Mouse (Mus musculus): ENCODE data around the gene Mea1. TPM values are rescaled to one million over a fixed set of nuclear protein-coding genes. Genes with fewer than 3 reads are reported as not detected.

The Mea1 gene
- polyA plus RNA-seq, 1 experiment from 2014 or later: 109 TPM

DNA sequence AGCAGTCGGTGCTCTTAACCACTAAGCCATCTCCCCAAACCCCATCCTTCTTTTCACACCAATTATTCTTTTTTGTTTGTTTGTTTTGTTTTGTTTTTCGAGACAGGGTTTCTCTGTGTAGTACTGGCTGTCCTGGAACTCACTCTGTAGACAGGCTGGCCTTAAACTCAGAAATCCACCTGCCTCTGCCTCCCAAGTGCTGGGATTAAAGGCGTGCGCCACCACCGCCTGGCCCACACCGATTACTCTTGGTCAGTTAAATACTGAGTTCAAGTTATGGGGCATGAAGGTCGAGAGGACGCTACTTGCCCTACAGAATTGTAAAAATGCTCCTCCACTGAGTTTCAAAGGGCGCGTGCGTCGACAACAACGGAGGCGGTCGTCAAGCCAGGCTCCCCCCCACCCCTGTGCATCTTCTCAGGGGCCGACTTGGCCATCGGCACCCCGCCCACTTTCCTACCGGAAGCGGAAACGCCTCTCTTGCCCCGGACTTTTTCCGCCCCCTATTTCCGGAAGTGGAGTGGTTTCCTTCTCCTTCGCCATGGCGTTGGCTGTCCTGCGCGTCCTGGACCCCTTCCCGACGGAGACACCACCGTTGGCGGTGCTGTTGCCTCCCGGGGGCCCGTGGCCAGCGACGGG lies 32.5 kb downstream of the Mea1 start, which contains the start of gene Pex6:
Gene Pex6, plus strand, starts transcription at position 505 of the 639 bp plus-strand sequence.
- Histone ChIP-seq H3K4me2 (ENCODE audit: low read depth, low read length) (peak within 1 kb of the TSS; percentile 95), H3K27ac (ENCODE audit: low read length) (peak within 1 kb of the TSS; percentile 81), H3K27me3 (ENCODE audit: control insufficient read depth, insufficient read depth, low read length) (no peaks in the 10 kb centered on the region), H3K36me3 (ENCODE audit: control insufficient read depth, insufficient read depth) (peaks cover 14% of the 10 kb centered on the region), H3K9ac (ENCODE audit: low read length) (peak within 1 kb of the TSS; percentile 92), H3K9me3 (replicated peaks; ENCODE audit: control insufficient read depth, low read length) (no peaks in the 10 kb centered on the region), H3K4me3 (ENCODE audit: low read length) (peak within 1 kb of the TSS; percentile 94), H3K4me1 (ENCODE audit: control insufficient read depth, insufficient read depth, low read length) (peaks cover 12% of the 10 kb centered on the region)
- WGBS: 8% methylated on average over 36 of the region's 36 CpGs
- ATAC-seq (replicated peaks; ENCODE audit: extremely low read depth, insufficient read depth, low FRiP score): peak; percentile 87

DNA sequence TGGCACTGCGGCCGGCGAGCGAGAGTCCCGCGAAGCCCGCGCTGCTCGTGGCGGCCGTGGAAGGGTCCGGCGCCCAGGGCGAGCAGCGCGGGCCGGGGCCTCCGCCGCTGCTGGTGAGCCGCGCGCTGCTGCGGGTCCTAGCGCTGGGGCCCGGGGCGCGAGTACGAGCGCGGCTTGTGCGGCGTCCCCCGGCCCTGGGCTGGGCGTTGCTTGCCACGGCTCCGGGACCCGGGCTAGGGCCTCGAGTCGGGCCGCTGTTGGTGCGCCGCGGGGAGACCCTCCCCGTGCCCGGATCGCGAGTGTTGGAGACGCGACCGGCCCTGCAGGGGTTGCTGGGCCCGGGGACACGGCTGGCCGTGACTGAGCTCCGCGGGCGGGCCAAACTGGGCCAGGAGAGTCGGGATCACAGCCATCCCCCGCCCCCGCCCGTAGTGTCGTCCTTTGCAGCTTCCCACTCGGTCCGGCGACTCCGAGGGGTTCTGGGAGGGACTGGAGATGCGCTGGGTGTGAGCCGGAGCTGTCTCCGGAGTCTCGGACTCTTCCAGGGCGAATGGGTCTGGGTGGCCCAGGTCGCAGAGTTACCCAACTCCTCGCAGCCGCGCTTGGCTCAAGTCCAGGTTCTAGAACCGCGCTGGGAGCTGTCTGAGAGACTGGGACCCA lies 33.1 kb downstream of the Mea1 start:
- H3K4me1 ChIP-seq (ENCODE audit: control insufficient read depth, insufficient read depth, low read length): peaks cover 12% of the 10 kb centered on the region
- no peaks in the 10 kb centered on the region for H3K27me3 ChIP-seq (ENCODE audit: control insufficient read depth, insufficient read depth, low read length)
- peak overlapping the region; percentile 95 for H3K4me2 ChIP-seq (ENCODE audit: low read depth, low read length)
- H3K4me3 ChIP-seq (ENCODE audit: low read length): peak overlapping the region; percentile 94
- no peaks in the 10 kb centered on the region for H3K9me3 ChIP-seq (replicated peaks; ENCODE audit: control insufficient read depth, low read length)
- peak; percentile 46; the same call in 1 of the 2 replicates for ATAC-seq (replicated peaks; ENCODE audit: extremely low read depth, insufficient read depth, low FRiP score)
- H3K9ac ChIP-seq (ENCODE audit: low read length): peak overlapping the region; percentile 92
- WGBS: under 1% methylated on average over 76 of the region's 76 CpGs
- peaks cover 14% of the 10 kb centered on the region for H3K36me3 ChIP-seq (ENCODE audit: control insufficient read depth, insufficient read depth)
- H3K27ac ChIP-seq (ENCODE audit: low read length): peak overlapping the region; percentile 81

DNA sequence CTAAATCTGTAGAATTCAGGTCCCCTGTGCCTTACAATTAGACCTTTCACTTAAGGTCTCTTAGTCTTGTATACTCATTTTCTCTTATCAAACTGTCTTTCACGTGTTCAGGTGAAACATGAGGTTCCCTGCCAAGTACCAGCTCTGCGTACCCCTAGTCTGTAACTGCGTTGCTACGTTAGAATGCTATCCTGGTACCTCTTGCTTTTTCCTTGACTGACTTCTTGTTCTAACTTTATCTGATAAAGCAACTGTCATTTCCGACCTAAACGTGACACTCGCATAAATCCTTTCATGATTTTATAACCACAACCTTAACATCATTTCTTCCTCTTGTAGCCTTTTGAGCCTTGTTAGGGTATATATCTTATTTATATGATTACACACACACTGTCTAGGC lies 33.8 kb downstream of the Mea1 start:
- Histone ChIP-seq H3K27me3 (ENCODE audit: control insufficient read depth, insufficient read depth, low read length) (no peaks in the 10 kb centered on the region), H3K27ac (ENCODE audit: low read length) (no peak overlapping the region; the same call in 1 of the 2 replicates), H3K4me3 (ENCODE audit: low read length) (peak overlapping the region; percentile 94), H3K4me2 (ENCODE audit: low read depth, low read length) (peak overlapping the region; percentile 95), H3K9ac (ENCODE audit: low read length) (peak overlapping the region; percentile 92), H3K36me3 (ENCODE audit: control insufficient read depth, insufficient read depth) (peaks cover 16% of the 10 kb centered on the region), H3K9me3 (replicated peaks; ENCODE audit: control insufficient read depth, low read length) (no peaks in the 10 kb centered on the region), H3K4me1 (ENCODE audit: control insufficient read depth, insufficient read depth, low read length) (peaks cover 12% of the 10 kb centered on the region)
- no peak for ATAC-seq (replicated peaks; ENCODE audit: extremely low read depth, insufficient read depth, low FRiP score)
- 52% methylated on average over 7 of the region's 7 CpGs for WGBS

DNA sequence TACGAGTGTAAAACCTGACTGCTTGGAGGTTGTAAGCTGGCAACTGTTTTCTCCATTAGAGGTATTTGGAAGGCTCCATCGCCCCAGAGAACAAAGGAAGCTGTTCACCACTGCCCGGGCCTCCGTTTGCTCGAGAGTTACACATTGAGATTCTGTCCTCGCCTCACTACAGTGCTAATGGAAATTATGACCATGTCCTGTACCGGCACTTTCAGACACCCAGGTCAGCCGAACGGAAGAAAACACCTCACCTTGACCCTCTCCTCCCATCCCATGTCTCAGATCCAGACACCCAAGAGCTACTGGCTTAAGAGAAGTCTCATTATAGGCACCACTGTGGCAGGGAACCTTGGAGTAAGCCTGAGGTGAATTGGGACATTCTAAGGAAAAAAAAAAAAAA lies 35.3 kb downstream of the Mea1 start:
- Histone ChIP-seq H3K27ac (ENCODE audit: low read length) (no peak overlapping the region), H3K27me3 (ENCODE audit: control insufficient read depth, insufficient read depth, low read length) (no peaks in the 10 kb centered on the region), H3K4me2 (ENCODE audit: low read depth, low read length) (no peak overlapping the region), H3K4me3 (ENCODE audit: low read length) (no peak overlapping the region), H3K4me1 (ENCODE audit: control insufficient read depth, insufficient read depth, low read length) (peaks cover 12% of the 10 kb centered on the region), H3K9me3 (replicated peaks; ENCODE audit: control insufficient read depth, low read length) (no peaks in the 10 kb centered on the region), H3K36me3 (ENCODE audit: control insufficient read depth, insufficient read depth) (peaks cover 16% of the 10 kb centered on the region), H3K9ac (ENCODE audit: low read length) (no peak overlapping the region)
- WGBS: 90% methylated on average over 9 of the region's 9 CpGs
- no peak for ATAC-seq (replicated peaks; ENCODE audit: extremely low read depth, insufficient read depth, low FRiP score)

DNA sequence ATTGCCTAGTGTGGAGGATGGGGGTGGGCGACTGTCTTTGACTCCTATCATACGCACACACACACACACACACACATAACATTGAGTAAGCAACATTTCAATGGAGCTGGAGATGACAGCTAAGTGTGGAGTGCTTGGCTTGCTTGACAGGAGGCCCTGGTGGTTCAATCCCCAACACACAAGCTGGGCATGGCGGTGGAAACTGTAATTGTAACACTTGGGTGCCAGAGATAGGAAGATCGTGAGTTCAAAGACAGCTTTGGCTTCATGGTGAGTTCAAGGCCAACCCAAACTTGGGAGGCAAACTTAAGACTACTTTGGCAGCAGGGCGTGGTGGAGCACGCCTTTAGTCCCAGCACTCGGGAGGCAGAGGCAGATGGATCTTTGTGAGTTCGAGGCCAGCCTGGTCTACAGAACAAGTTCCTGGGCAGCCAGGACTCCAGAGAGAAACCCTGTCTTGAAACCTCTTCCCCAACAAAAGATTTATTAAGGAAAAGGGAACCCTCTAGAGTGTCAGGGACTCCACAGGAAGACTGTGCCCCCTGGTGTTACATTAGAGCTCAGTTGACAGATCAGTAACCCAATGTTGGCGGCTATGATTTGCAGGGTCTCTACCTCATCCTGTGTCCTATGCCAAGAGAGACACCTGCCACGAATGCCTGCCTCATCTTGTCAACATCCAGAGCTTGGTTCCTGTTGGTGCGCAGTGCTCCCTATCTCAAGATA lies 36.3 kb downstream of the Mea1 start:
- H3K4me3 ChIP-seq (ENCODE audit: low read length): no peak overlapping the region

DNA sequence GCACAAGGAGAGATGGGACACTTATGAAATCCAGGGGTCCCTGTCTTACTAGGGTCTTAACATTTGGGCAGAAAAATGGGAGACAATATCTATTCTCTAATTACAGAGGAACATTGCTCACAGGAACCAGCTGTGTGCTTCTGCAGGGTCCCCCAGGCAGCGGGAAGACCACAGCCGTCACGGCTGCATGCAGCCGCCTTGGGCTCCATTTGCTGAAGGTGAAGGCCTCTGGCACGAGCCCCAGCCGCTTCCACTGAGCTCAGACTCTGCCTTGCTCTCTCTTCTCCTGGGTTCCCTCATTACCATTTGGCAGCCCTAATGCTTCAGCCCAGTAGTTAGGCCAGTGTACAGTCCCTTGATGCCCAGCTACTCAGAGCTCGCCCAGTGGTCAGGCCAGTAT lies 42.5 kb downstream of the Mea1 start:
- H3K36me3 ChIP-seq (ENCODE audit: control insufficient read depth, insufficient read depth): peaks cover 5% of the 10 kb centered on the region; the same call in 1 of the 2 replicates
- H3K4me3 ChIP-seq (ENCODE audit: low read length): no peak overlapping the region
- H3K4me2 ChIP-seq (ENCODE audit: low read depth, low read length): no peak overlapping the region
- H3K4me1 ChIP-seq (ENCODE audit: control insufficient read depth, insufficient read depth, low read length): no peaks in the 10 kb centered on the region
- no peaks in the 10 kb centered on the region for H3K9me3 ChIP-seq (replicated peaks; ENCODE audit: control insufficient read depth, low read length)
- H3K27me3 ChIP-seq (ENCODE audit: control insufficient read depth, insufficient read depth, low read length): no peaks in the 10 kb centered on the region
- no peak overlapping the region for H3K27ac ChIP-seq (ENCODE audit: low read length)
- no peak overlapping the region for H3K9ac ChIP-seq (ENCODE audit: low read length)
- ATAC-seq (replicated peaks; ENCODE audit: extremely low read depth, insufficient read depth, low FRiP score): no peak
- 83% methylated on average over 7 of the region's 7 CpGs for WGBS

More for the DNA sequence above, 36.3 kb downstream of the Mea1 start:
- Histone ChIP-seq H3K27ac (ENCODE audit: low read length) (no peak overlapping the region), H3K27me3 (ENCODE audit: control insufficient read depth, insufficient read depth, low read length) (no peaks in the 10 kb centered on the region), H3K9me3 (replicated peaks; ENCODE audit: control insufficient read depth, low read length) (no peaks in the 10 kb centered on the region), H3K4me1 (ENCODE audit: control insufficient read depth, insufficient read depth, low read length) (peaks cover 12% of the 10 kb centered on the region), H3K4me2 (ENCODE audit: low read depth, low read length) (no peak overlapping the region), H3K36me3 (ENCODE audit: control insufficient read depth, insufficient read depth) (peaks cover 16% of the 10 kb centered on the region), H3K9ac (ENCODE audit: low read length) (no peak overlapping the region)
- ATAC-seq (replicated peaks; ENCODE audit: extremely low read depth, insufficient read depth, low FRiP score): no peak
- WGBS: 90% methylated on average over 11 of the region's 11 CpGs

DNA sequence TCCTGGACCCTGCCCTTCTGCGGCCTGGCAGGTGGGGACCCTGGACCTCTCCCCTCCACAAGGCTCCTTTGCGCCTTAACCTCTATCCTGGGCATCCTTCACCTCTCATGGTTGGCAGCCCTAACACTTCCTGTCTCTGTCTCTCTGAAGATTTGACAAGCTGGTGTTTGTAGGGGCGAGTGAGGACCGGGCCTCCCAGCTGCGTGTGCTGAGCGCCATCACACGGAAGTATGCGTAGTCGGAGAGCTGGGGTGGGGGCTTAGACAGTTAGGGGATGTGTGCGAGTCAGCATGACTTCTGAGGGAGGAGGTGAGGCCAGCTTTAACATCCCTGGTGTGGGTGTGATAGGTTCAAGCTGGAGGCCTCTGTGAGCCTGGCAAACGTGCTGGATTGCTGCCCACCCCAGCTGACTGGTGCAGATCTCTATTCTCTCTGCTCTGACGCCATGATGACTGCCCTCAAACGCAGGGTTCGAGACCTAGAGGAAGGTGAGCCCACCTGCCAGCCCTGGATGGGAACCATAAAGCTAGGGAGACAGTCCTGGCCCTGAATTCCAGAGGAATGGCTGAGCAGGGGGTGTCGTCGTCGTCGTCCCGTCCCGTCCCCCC lies 46.0 kb downstream of the Mea1 start:
- Histone ChIP-seq H3K9ac (ENCODE audit: low read length) (no peak overlapping the region), H3K9me3 (replicated peaks; ENCODE audit: control insufficient read depth, low read length) (no peaks in the 10 kb centered on the region), H3K4me1 (ENCODE audit: control insufficient read depth, insufficient read depth, low read length) (peaks cover 9% of the 10 kb centered on the region), H3K36me3 (ENCODE audit: control insufficient read depth, insufficient read depth) (peaks cover 3% of the 10 kb centered on the region; the same call in 1 of the 2 replicates), H3K27me3 (ENCODE audit: control insufficient read depth, insufficient read depth, low read length) (peaks cover 7% of the 10 kb centered on the region; the same call in 1 of the 2 replicates), H3K27ac (ENCODE audit: low read length) (no peak overlapping the region), H3K4me3 (ENCODE audit: low read length) (no peak overlapping the region), H3K4me2 (ENCODE audit: low read depth, low read length) (no peak overlapping the region)
- no peak for ATAC-seq (replicated peaks; ENCODE audit: extremely low read depth, insufficient read depth, low FRiP score)
- WGBS: 83% methylated on average over 14 of the region's 20 CpGs

DNA sequence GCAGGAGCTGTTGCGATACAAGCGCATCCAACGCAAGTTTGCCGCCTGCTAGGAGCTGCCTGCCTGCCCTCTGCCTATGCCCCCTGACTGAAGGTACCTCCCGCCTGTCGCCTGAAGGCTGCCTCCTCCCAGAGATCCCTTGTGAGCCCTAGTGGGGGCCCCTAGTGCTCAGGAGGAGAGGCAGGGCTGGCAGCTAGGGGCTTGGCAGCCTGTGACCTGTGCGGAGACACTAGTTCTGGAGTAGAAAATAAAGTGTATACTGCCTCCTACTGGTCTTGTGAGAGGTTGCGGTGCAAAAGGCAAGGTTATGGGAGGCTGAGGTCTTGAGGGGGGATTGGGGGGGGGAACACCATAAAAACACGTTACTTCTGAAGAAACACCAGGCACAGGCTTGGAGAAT lies 46.7 kb downstream of the Mea1 start:
- no peak overlapping the region for H3K4me2 ChIP-seq (ENCODE audit: low read depth, low read length)
- peaks cover 9% of the 10 kb centered on the region for H3K4me1 ChIP-seq (ENCODE audit: control insufficient read depth, insufficient read depth, low read length)
- no peak overlapping the region for H3K9ac ChIP-seq (ENCODE audit: low read length)
- no peak overlapping the region for H3K4me3 ChIP-seq (ENCODE audit: low read length)
- 58% methylated on average over 9 of the region's 9 CpGs for WGBS
- peak; percentile 49 for ATAC-seq (replicated peaks; ENCODE audit: extremely low read depth, insufficient read depth, low FRiP score)
- peaks cover 3% of the 10 kb centered on the region; the same call in 1 of the 2 replicates for H3K36me3 ChIP-seq (ENCODE audit: control insufficient read depth, insufficient read depth)
- no peaks in the 10 kb centered on the region for H3K9me3 ChIP-seq (replicated peaks; ENCODE audit: control insufficient read depth, low read length)
- peaks cover 10% of the 10 kb centered on the region; the same call in 1 of the 2 replicates for H3K27me3 ChIP-seq (ENCODE audit: control insufficient read depth, insufficient read depth, low read length)
- H3K27ac ChIP-seq (ENCODE audit: low read length): no peak overlapping the region

Measured in heart, embryonic 16.5 days (tissue).